Mouse (Mus musculus) forebrain, embryonic 15.5 days (tissue): ENCODE measurements around the gene Psmc3ip. TPM values are rescaled to one million over a fixed set of nuclear protein-coding genes. Genes with fewer than 3 reads are reported as not detected.

Experiments used
- microRNA-seq: library from miRNA; unstranded; fragments of <30 nt; microRNA quantifications from one replicate; pipeline ENCODE4, GENCODE M21; 2016
- polyA plus RNA-seq: library from polyadenylated mRNA; unstranded; fragments of >200 nt; fragmentation: Nextera tagmentation; extraction: Ambion mirVana; gene quantifications from 2 replicates; pipeline ENCODE4 v1.2.1, GENCODE M21; 2015

Psmc3ip gene
- polyA plus RNA-seq, 1 experiment from 2014 or later, result 40.5 TPM

Small RNAs within 50 kb of the gene (microRNA-seq; reads per million reads assigned to microRNA genes)
- not detected for gene Gm27626

Other genes with a start within 250 kb of the Psmc3ip start
- 11.4 and 13.3 TPM in 2 replicates for gene Stat5b, start 244.7 kb downstream of the Psmc3ip start, polyA plus RNA-seq
- 0.71 and 1.0 TPM in 2 replicates for gene Stat5a, start 236.1 kb downstream of the Psmc3ip start, polyA plus RNA-seq
- gene Stat3, start 155.9 kb downstream of the Psmc3ip start, polyA plus RNA-seq, result 31.1 and 32.3 TPM in 2 replicates
- 29.4 and 30.1 TPM in 2 replicates for gene Cavin1, start 124.5 kb downstream of the Psmc3ip start, polyA plus RNA-seq
- gene Atp6v0a1, start 86.0 kb downstream of the Psmc3ip start, polyA plus RNA-seq, result 84.3 and 84.6 TPM in 2 replicates
- 7.9 and 8.1 TPM in 2 replicates for gene Naglu, start 25.4 kb downstream of the Psmc3ip start, polyA plus RNA-seq
- gene Hsd17b1, start 17.0 kb downstream of the Psmc3ip start, polyA plus RNA-seq, result 0.17 and 0.27 TPM in 2 replicates
- 47.8 and 52.7 TPM in 2 replicates for gene Coasy, start 12.9 kb downstream of the Psmc3ip start, polyA plus RNA-seq
- 92.9 and 96.5 TPM in 2 replicates for gene Mlx, start 8.2 kb downstream of the Psmc3ip start, polyA plus RNA-seq
- 25.1 and 27.7 TPM in 2 replicates for gene Retreg3, start 24.5 kb upstream of the Psmc3ip start, polyA plus RNA-seq
- 96.1 and 97.7 TPM in 2 replicates for gene Tubg1, start 24.5 kb upstream of the Psmc3ip start, polyA plus RNA-seq
- gene Tubg2, start 60.5 kb upstream of the Psmc3ip start, polyA plus RNA-seq, result 31.2 and 32.8 TPM in 2 replicates
- gene Cntnap1, start 75.1 kb upstream of the Psmc3ip start, polyA plus RNA-seq, result 0.77 and 0.98 TPM in 2 replicates
- gene Plekhh3, start 75.9 kb upstream of the Psmc3ip start, polyA plus RNA-seq, result 5.8 and 6.5 TPM in 2 replicates
- 0.14 and 0.19 TPM in 2 replicates for gene Ccr10, start 80.0 kb upstream of the Psmc3ip start, polyA plus RNA-seq
- gene Ezh1, start 131.0 kb upstream of the Psmc3ip start, polyA plus RNA-seq, result 19.6 and 21.4 TPM in 2 replicates
- 53.4 and 61.3 TPM in 2 replicates for gene Ramp2, start 150.6 kb upstream of the Psmc3ip start, polyA plus RNA-seq
- gene Vps25, start 158.3 kb upstream of the Psmc3ip start, polyA plus RNA-seq, result 87.7 and 92.9 TPM in 2 replicates
- 4.8 and 5.5 TPM in 2 replicates for gene Wnk4, start 165.1 kb upstream of the Psmc3ip start, polyA plus RNA-seq
- gene Cntd1, start 183.6 kb upstream of the Psmc3ip start, polyA plus RNA-seq, result 1.4 and 1.5 TPM in 2 replicates
- gene Coa3, start 183.7 kb upstream of the Psmc3ip start, polyA plus RNA-seq, result 208 and 211 TPM in 2 replicates
- gene Becn1, start 206.8 kb upstream of the Psmc3ip start, polyA plus RNA-seq, result 186 and 200 TPM in 2 replicates
- gene Psme3, start 220.8 kb upstream of the Psmc3ip start, polyA plus RNA-seq, result 129 and 140 TPM in 2 replicates
- gene Aoc2, start 229.6 kb upstream of the Psmc3ip start, polyA plus RNA-seq, result 2.1 and 2.2 TPM in 2 replicates
- gene Aoc3, start 235.2 kb upstream of the Psmc3ip start, polyA plus RNA-seq, result 0.05 TPM in 1 of 2 replicates, not detected in the other